Mouse (Mus musculus) ES-Bruce4 (cell line): ENCODE data around the gene Lonp2.

Experiments
- CTCF ChIP-seq: IDR thresholded peaks from one replicate; pipeline ENCODE4 v1.8.1; 2011; ENCODE audit warnings: low read depth, low read length
- POLR2A ChIP-seq: IDR thresholded peaks from one replicate; pipeline ENCODE4 v1.8.1; 2011; ENCODE audit warnings: low read length; ENCODE audit not compliant: insufficient read depth

GRCm38 (mm10) chr8:86705317-86705716, 81.5 kb downstream of the Lonp2 start:
- TF ChIP-seq POLR2A (no peak), CTCF (no peak)
